Mouse (Mus musculus) heart, postnatal 0 days (tissue): ENCODE measurements around the gene Rrnad1. TPM values are rescaled to one million over a fixed set of nuclear protein-coding genes. Genes with fewer than 3 reads are reported as not detected.
A peak's percentile ranks its signal among the peaks of the same experiment; 100 is the strongest.

Experiments
- ATAC-seq: fragments of 200-750 bp; cut with Nextera tagmentation; 2 replicates; pipeline ENCODE4 v1.8.0; 2017; ENCODE audit warnings: low read depth, moderate number of reproducible peaks, moderate library complexity; ENCODE audit not compliant: insufficient read depth
- DNase-seq: peaks from one replicate; pipeline ENCODE4 v3.0.0-alpha.2; 2016; ENCODE audit warnings: low spot score
- H3K27ac ChIP-seq: fragments of 300-500 bp; sonication (generic); 2 replicates; pipeline ENCODE4 v1.5.1; 2014; ENCODE audit warnings: low read depth, mild to moderate bottlenecking
- H3K27me3 ChIP-seq: fragments of 300-500 bp; sonication (generic); 2 replicates; pipeline ENCODE4 v1.6.1; 2014; ENCODE audit warnings: low read length, mixed read lengths; ENCODE audit not compliant: control insufficient read depth, insufficient read depth
- H3K36me3 ChIP-seq: fragments of 300-500 bp; sonication (generic); replicated peaks from 2 replicates; pipeline ENCODE4 v1.6.1; 2014; ENCODE audit warnings: low read length, mixed read lengths; ENCODE audit not compliant: control insufficient read depth, insufficient read depth
- H3K4me1 ChIP-seq: fragments of 300-500 bp; sonication (generic); 2 replicates; pipeline ENCODE4 v1.6.1; 2014; ENCODE audit warnings: antibody characterized with exemption; ENCODE audit not compliant: control insufficient read depth, insufficient read depth
- H3K4me2 ChIP-seq: fragments of 300-500 bp; sonication (generic); 2 replicates; pipeline ENCODE4 v1.6.1; 2014; ENCODE audit warnings: low read depth, mild to moderate bottlenecking, low read length, moderate library complexity
- H3K4me3 ChIP-seq: fragments of 300-500 bp; sonication (generic); 2 replicates; pipeline ENCODE4 v1.5.1; 2014; ENCODE audit warnings: low read depth, low read length
- H3K9ac ChIP-seq: fragments of 300-500 bp; sonication (generic); replicated peaks from 2 replicates; pipeline ENCODE4 v1.6.1; 2014; ENCODE audit warnings: low read depth, low read length, mixed read lengths
- H3K9me3 ChIP-seq: fragments of 300-500 bp; sonication (generic); replicated peaks from 2 replicates; pipeline ENCODE4 v1.6.1; 2016; ENCODE audit warnings: low read length; ENCODE audit not compliant: control insufficient read depth
- CTCF ChIP-seq: IDR thresholded peaks from 2 replicates; pipeline ENCODE4 v1.5.1; 2016; ENCODE audit warnings: antibody characterized with exemption, control low read depth, low read depth
- EP300 ChIP-seq: IDR thresholded peaks from 2 replicates; pipeline ENCODE4 v1.6.1; 2016; ENCODE audit warnings: antibody characterized with exemption, low read depth
- WGBS: fragments of 180-500 bp; shearing (Covaris S2); extraction: QIAGEN DNeasy Blood & Tissue Kit; methylation state at CpG from one replicate; pipeline ENCODE4 v1.1.7; 2014; 5-methylcytosine and 5-hydroxymethylcytosine counted together
- polyA plus RNA-seq: library from polyadenylated mRNA; unstranded; fragments of >200 nt; fragmentation: Nextera tagmentation; extraction: Ambion mirVana; gene quantifications from 2 replicates; pipeline ENCODE4 v1.2.1, GENCODE M21; 2015
- total RNA-seq: library from RNA; depleted of rRNA; stranded (reverse); fragments of >200 nt; gene quantifications from 2 replicates; pipeline ENCODE4 v1.2.3, GENCODE M21; 2014; ENCODE audit warnings: low replicate concordance

The Rrnad1 gene
- total and polyA plus RNA-seq, 2 experiments from 2014 or later, result 8.0 to 56.8 TPM

DNA sequence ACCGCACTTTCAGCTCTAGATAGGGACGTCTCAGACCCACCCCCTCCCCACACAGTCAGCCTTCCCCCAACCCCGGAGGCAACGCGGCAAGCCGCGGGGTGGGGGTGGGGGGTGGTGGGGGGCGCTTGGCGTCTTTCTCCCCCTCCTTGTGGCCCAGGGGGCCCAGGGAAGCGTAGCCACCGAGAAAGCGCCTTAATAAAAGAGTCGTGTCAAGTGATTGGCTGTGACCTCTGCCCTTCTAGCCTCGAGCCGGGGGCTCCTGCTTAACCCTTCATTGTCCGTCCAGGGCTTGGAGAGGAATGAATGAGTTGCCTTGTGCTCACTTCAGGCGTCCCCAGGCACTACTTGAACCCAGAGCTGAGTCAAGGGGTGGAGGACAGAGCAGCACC is 17.3 kb upstream of the Rrnad1 start:
- H3K4me1 ChIP-seq, result peaks cover 10% of the 10 kb centered on the region
- TF ChIP-seq CTCF, result no peak
- TF ChIP-seq EP300, result no peak

DNA sequence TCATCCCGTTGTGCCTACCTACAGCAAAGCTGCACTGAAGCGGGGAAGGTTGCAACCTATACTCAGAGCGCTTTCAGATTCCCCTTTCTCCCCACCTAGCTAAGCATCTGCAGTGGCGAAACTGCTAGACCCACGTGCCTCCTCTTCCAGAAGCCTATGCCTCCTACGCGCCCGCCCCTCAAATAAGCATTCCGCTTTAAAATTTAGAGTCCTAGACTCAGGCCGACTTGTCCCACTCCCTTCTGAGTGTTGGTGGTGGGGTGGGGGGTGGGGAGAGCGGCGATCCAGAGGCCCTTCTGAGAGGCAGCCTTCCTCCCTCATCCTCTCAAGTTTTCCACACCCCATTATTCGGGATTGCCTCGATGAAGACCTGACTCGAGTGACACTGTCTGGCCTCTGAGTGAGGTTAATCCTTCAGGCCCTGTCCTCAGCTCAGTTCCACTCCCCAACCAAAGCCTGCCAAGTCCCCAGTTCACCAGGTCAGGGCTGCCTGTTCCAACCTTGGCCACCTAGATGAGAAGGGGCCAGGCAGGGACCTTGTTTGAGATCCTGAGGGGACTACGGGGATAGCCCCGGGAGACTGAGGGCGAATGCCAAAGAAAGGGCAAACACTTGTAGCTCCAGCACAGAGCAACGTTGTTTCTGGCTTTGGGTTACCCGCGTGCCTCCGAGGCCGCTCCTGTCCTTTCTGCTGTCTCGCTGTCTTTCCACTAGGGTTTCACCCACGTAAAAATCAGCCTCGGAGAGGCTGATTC is 16.7 kb upstream of the Rrnad1 start:
- no peak for DNase-seq
- WGBS, result 6% methylated on average over 26 of the region's 26 CpGs
- TF ChIP-seq CTCF, result no peak
- no peak for TF ChIP-seq EP300
- H3K27ac ChIP-seq, result no peak overlapping the region
- H3K36me3 ChIP-seq, result peaks cover 4% of the 10 kb centered on the region
- 0 out of 2 replicates have a peak overlapping the region, but pooled peaks have one; percentile 35 for H3K9ac ChIP-seq
- no peak for ATAC-seq
- peak overlapping the region; percentile 52 for H3K4me2 ChIP-seq
- peaks cover 60% of the 10 kb centered on the region for H3K27me3 ChIP-seq
- peaks cover 10% of the 10 kb centered on the region for H3K4me1 ChIP-seq
- peak overlapping the region; percentile 32 for H3K4me3 ChIP-seq
- no peaks in the 10 kb centered on the region for H3K9me3 ChIP-seq

More for the DNA sequence above, 17.3 kb upstream of the Rrnad1 start:
- Histone ChIP-seq H3K27me3 (peaks cover 66% of the 10 kb centered on the region), H3K9me3 (no peaks in the 10 kb centered on the region), H3K9ac (0 out of 2 replicates have a peak overlapping the region, but pooled peaks have one; percentile 35), H3K4me3 (peak overlapping the region; percentile 32), H3K4me2 (peak overlapping the region; percentile 52), H3K36me3 (no peaks in the 10 kb centered on the region), H3K27ac (no peak overlapping the region)
- no peak for DNase-seq
- WGBS, result 2% methylated on average over 17 of the region's 17 CpGs
- ATAC-seq, result no peak

DNA sequence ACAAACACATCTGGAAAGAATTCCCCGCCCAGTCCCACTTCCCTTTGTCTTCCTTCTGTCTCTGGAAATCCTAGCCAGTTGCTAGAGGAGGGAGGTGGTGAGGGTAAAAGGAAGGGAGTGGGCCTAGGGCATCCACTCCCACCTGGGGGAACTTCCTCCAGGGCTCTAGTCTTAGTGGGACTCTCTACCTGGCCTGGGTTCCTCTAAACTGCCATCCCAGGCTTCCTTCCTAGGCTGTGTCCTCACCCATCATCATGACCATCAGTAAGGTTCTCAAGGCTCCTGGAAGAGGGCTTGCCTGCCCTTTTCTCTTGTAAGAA is 16.0 kb upstream of the Rrnad1 start:
- H3K27me3 ChIP-seq, result peaks cover 53% of the 10 kb centered on the region
- 44% methylated on average over 1 of the region's 1 CpGs for WGBS
- H3K36me3 ChIP-seq, result peaks cover 12% of the 10 kb centered on the region
- ATAC-seq, result no peak
- no peak for DNase-seq
- no peaks in the 10 kb centered on the region for H3K9me3 ChIP-seq
- no peak for TF ChIP-seq CTCF
- no peak for TF ChIP-seq EP300
- H3K9ac ChIP-seq, result no peak overlapping the region
- H3K4me1 ChIP-seq, result peaks cover 10% of the 10 kb centered on the region
- H3K4me3 ChIP-seq, result no peak overlapping the region
- H3K27ac ChIP-seq, result no peak overlapping the region
- no peak overlapping the region for H3K4me2 ChIP-seq

DNA sequence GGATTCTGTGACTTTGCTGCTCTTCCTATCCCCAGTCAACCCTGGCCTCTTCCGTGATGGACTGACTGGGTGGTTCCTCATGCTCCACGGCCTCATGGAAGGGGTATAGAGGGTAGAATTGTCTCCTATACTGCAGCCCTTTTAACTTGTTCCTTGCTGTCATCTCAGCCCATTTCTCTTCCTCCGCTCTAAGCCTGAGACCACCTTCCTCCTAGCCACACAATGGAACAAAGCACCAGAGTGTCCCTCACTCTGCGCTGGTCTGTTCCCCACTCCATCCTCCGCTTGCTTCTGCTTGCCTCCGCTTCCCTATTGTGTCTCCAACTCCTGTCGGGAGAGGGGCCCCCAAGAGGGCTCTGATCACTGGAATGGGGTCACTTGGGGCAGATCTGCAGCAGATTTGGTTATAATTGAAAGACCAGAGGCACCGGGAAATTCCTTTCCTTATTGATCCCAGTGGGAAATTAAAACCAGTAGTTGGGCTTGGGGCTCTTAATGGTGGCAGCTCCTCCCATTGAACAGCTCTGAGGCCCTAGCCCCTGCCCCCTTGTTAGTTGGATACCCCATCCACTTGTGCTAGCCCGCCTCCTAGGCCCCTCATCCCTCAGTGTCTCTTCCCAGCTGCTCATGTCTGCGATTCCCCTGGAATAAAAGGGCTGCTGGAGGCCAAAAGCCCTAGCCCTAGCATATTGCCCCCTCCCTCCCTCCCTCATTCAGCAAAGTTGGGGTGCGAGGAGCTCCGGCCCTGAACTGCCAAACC is 15.4 kb upstream of the Rrnad1 start:
- Histone ChIP-seq H3K4me2 (no peak overlapping the region), H3K27me3 (peaks cover 48% of the 10 kb centered on the region)

DNA sequence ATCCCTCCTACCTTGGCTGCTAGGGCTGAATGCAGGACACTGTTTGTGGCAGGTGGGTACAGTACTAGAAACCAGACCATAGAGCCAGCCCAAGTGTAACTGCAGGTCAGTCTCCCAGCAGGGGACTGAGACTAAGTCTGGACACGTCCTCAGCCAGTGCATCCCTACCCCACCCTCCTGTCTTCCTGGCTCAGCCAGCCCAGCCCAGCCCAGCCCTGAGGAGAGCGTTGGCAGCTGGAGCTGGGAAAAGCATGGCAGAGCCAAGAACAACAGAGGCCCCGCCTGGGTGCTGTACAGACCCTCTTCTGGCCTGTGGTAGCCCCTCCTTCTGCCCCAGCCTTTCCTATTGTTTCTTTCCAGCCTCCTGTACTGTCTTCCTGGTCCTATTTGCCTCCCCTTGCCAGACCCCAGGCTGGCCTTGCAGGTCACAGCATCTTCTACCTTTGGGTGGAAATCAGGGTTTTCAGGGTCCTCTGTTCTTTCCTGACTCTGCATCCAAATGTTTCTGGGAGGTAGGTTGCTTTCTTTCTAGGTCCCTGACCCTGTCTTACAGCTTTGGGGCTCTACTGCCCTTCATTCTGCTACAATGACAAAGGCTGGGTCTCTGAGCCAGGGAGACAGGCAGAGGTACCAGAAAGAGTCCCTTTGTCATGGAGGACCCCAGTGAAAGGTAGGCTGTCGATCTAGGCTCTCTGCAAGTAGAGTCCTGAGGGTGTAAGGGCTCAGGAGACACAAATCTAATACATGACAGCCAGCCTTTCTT is 14.5 kb upstream of the Rrnad1 start:
- no peaks in the 10 kb centered on the region for H3K9me3 ChIP-seq
- H3K27me3 ChIP-seq, result peaks cover 38% of the 10 kb centered on the region
- peaks cover 10% of the 10 kb centered on the region for H3K4me1 ChIP-seq
- H3K9ac ChIP-seq, result no peak overlapping the region
- TF ChIP-seq CTCF (no peak), EP300 (no peak)
- no peak overlapping the region for H3K27ac ChIP-seq
- 17% methylated on average over 4 of the region's 4 CpGs for WGBS
- no peak overlapping the region for H3K4me3 ChIP-seq
- no peak overlapping the region for H3K4me2 ChIP-seq
- ATAC-seq (peak; percentile 58), DNase-seq (peak; percentile 30)
- peaks cover 25% of the 10 kb centered on the region for H3K36me3 ChIP-seq

More for the DNA sequence above, 15.4 kb upstream of the Rrnad1 start:
- WGBS, result 36% methylated on average over 12 of the region's 12 CpGs
- no peak for TF ChIP-seq EP300
- no peak for TF ChIP-seq CTCF
- Histone ChIP-seq H3K27ac (no peak overlapping the region), H3K4me3 (no peak overlapping the region), H3K9ac (no peak overlapping the region), H3K4me1 (peaks cover 10% of the 10 kb centered on the region), H3K36me3 (peaks cover 17% of the 10 kb centered on the region), H3K9me3 (no peaks in the 10 kb centered on the region)
- ATAC-seq (no peak), DNase-seq (no peak)
